Mouse (Mus musculus): ENCODE measurements around the gene Josd1. TPM values are rescaled to one million over a fixed set of nuclear protein-coding genes. Genes with fewer than 3 reads are reported as not detected.

Josd1 gene
- total RNA-seq (2021) = 10 to 100 TPM; 56.1 to 66.2 TPM
- long read RNA-seq, experiment 1, transcript Josd1-201 (4 exons, 3,440 nt) = major isoform, 25 of 39 reads
- long read RNA-seq, experiment 1, partial matches to known transcripts = 14 of 39 reads
- long read RNA-seq, experiment 1, other reads (novel, unspliced or antisense) = 0 of 39 reads
- long read RNA-seq, experiment 2, transcript Josd1-201 (4 exons, 3,440 nt) = major isoform, 26 of 36 reads
- long read RNA-seq, experiment 2, partial matches to known transcripts = 1 of 36 reads
- long read RNA-seq, experiment 2, other reads (novel, unspliced or antisense) = 9 of 36 reads

GRCm38 (mm10) chr15:79687646-79688267 is at the start of gene Josd1:
Josd1 (minus strand) TSS chr15:79687919.
- peak; percentile 93 to 95 for DNase-seq (ENCODE audit: low spot score in 2 of 2)
- intact Hi-C loops (cut with DNase I) = loop anchor here (2.0 kb wide), 1 partner anchor 17 kb away; the partner anchor contains the start of gene Tomm22

- DNase-seq (ENCODE audit: low spot score in 2 of 2) = no peak
- intact Hi-C loops (cut with DNase I) = no loop called here
Observed at GRCm38 (mm10) chr15:79734311-79734710, 46.6 kb upstream of the Josd1 start.

- intact Hi-C loops (cut with DNase I) = no loop called here
- DNase-seq (ENCODE audit: low spot score in 2 of 2) = no peak
Observed at GRCm38 (mm10) chr15:79733640-79734039, 45.9 kb upstream of the Josd1 start.

- intact Hi-C loops (cut with DNase I) = no loop called here
Observed at GRCm38 (mm10) chr15:79733192-79733591, 45.5 kb upstream of the Josd1 start.

GRCm38 (mm10) chr15:79731554-79731953 is 43.8 kb upstream of the Josd1 start:
- DNase-seq (ENCODE audit: low spot score in 2 of 2) = no peak
- intact Hi-C loops (cut with DNase I) = no loop called here

More at GRCm38 (mm10) chr15:79733192-79733591, 45.5 kb upstream of the Josd1 start:
- DNase-seq (ENCODE audit: low spot score in 2 of 2) = no peak

- intact Hi-C loops (cut with DNase I) = no loop called here
- DNase-seq (ENCODE audit: low spot score in 2 of 2) = no peak
Observed at GRCm38 (mm10) chr15:79728731-79729388, 41.1 kb upstream of the Josd1 start.

GRCm38 (mm10) chr15:79728311-79728710 is 40.6 kb upstream of the Josd1 start:
- no peak for DNase-seq (ENCODE audit: low spot score in 2 of 2)
- intact Hi-C loops (cut with DNase I) = no loop called here

GRCm38 (mm10) chr15:79727840-79728239 is 40.1 kb upstream of the Josd1 start:
- intact Hi-C loops (cut with DNase I) = no loop called here
- peak; percentile 40 to 47 for DNase-seq (ENCODE audit: low spot score in 2 of 2)

GRCm38 (mm10) chr15:79725190-79725789 is 37.6 kb upstream of the Josd1 start:
- intact Hi-C loops (cut with DNase I) = no loop called here
- DNase-seq (ENCODE audit: low spot score in 2 of 2) = peak; percentile 62 to 82

- intact Hi-C loops (cut with DNase I) = no loop called here
- peak; percentile 49 to 50 for DNase-seq (ENCODE audit: low spot score in 2 of 2)
Observed at GRCm38 (mm10) chr15:79723439-79723838, 35.7 kb upstream of the Josd1 start.

- DNase-seq (ENCODE audit: low spot score in 2 of 2) = no peak
Observed at GRCm38 (mm10) chr15:79720796-79721195, 33.1 kb upstream of the Josd1 start.

GRCm38 (mm10) chr15:79720267-79720666 is 32.5 kb upstream of the Josd1 start:
- DNase-seq (ENCODE audit: low spot score in 2 of 2) = no peak
- intact Hi-C loops (cut with DNase I) = no loop called here

More at GRCm38 (mm10) chr15:79720796-79721195, 33.1 kb upstream of the Josd1 start:
- intact Hi-C loops (cut with DNase I) = no loop called here

- intact Hi-C loops (cut with DNase I) = no loop called here
- DNase-seq (ENCODE audit: low spot score in 2 of 2) = no peak
Observed at GRCm38 (mm10) chr15:79716710-79717109, 29.0 kb upstream of the Josd1 start.

GRCm38 (mm10) chr15:79715646-79716045 is 27.9 kb upstream of the Josd1 start:
- intact Hi-C loops (cut with DNase I) = no loop called here

GRCm38 (mm10) chr15:79708229-79708822 is 20.6 kb upstream of the Josd1 start:
- DNase-seq (ENCODE audit: low spot score in 2 of 2) = no peak

More at GRCm38 (mm10) chr15:79715646-79716045, 27.9 kb upstream of the Josd1 start:
- no peak for DNase-seq (ENCODE audit: low spot score in 2 of 2)

GRCm38 (mm10) chr15:79706603-79707214 is 19.0 kb upstream of the Josd1 start:
- intact Hi-C loops (cut with DNase I) = no loop called here
- no peak for DNase-seq (ENCODE audit: low spot score in 2 of 2)

More at GRCm38 (mm10) chr15:79708229-79708822, 20.6 kb upstream of the Josd1 start:
- intact Hi-C loops (cut with DNase I) = no loop called here

- intact Hi-C loops (cut with DNase I) = no loop called here
- no peak for DNase-seq (ENCODE audit: low spot score in 2 of 2)
Observed at GRCm38 (mm10) chr15:79697558-79698187, 10.0 kb upstream of the Josd1 start.

GRCm38 (mm10) chr15:79697011-79697410 is 9.3 kb upstream of the Josd1 start:
- DNase-seq (ENCODE audit: low spot score in 2 of 2) = no peak

GRCm38 (mm10) chr15:79696508-79696907 is 8.8 kb upstream of the Josd1 start:
- intact Hi-C loops (cut with DNase I) = no loop called here
- no peak for DNase-seq (ENCODE audit: low spot score in 2 of 2)

More at GRCm38 (mm10) chr15:79697011-79697410, 9.3 kb upstream of the Josd1 start:
- intact Hi-C loops (cut with DNase I) = no loop called here
